Mouse (Mus musculus) bone marrow, adult 2 months (tissue): ENCODE data around the gene Copz2. TPM values are rescaled to one million over a fixed set of nuclear protein-coding genes. Genes with fewer than 3 reads are reported as not detected.
"Not testable (repeated sequence)": the region's sequence is repeated elsewhere in the genome, so short reads cannot be mapped to it uniquely, and the experiment has no call there.

Experiments
- H3K27ac ChIP-seq: fragments of 200-500 bp; 2 replicates; pipeline ENCODE4 v1.5.1; 2012; ENCODE audit warnings: low read depth, mild to moderate bottlenecking, control low read depth, inconsistent platforms, low read length; ENCODE audit not compliant: control insufficient read depth, poor library complexity, insufficient read depth
- H3K4me1 ChIP-seq: fragments of 200-500 bp; 2 replicates; pipeline ENCODE4 v1.6.1; 2011; ENCODE audit warnings: low read length; ENCODE audit not compliant: control insufficient read depth, insufficient read depth
- H3K4me3 ChIP-seq: fragments of 200-500 bp; replicated peaks from 2 replicates; pipeline ENCODE3; 2011; ENCODE audit warnings: mild to moderate bottlenecking, low read depth, low read length, control low read depth; ENCODE audit not compliant: control insufficient read depth
- CTCF ChIP-seq: fragments of 200-500 bp; IDR thresholded peaks from 2 replicates; pipeline ENCODE4 v1.5.1; 2011; ENCODE audit warnings: low read length, control low read depth; ENCODE audit not compliant: control insufficient read depth, insufficient read depth
- POLR2A ChIP-seq: fragments of 200-500 bp; IDR thresholded peaks from 2 replicates; pipeline ENCODE4 v1.6.1; 2011; ENCODE audit warnings: low read depth, mild to moderate bottlenecking, control low read depth, low read length, borderline replicate concordance; ENCODE audit not compliant: control insufficient read depth
- WGBS: fragments of 180-500 bp; shearing (Covaris S2); methylation state at CpG from one replicate; pipeline ENCODE4 v1.1.7; 2018; 5-methylcytosine and 5-hydroxymethylcytosine counted together
- polyA plus RNA-seq: library from polyadenylated mRNA; stranded (reverse); fragments of >200 nt; gene quantifications from 2 replicates; pipeline ENCODE4 v1.2.4, GENCODE M21; 2011; ENCODE audit warnings: low replicate concordance; ENCODE audit not compliant: missing spikeins, insufficient read depth, insufficient read length

The Copz2 gene
- polyA plus RNA-seq: 6.0 and 19.2 TPM in 2 replicates

DNA sequence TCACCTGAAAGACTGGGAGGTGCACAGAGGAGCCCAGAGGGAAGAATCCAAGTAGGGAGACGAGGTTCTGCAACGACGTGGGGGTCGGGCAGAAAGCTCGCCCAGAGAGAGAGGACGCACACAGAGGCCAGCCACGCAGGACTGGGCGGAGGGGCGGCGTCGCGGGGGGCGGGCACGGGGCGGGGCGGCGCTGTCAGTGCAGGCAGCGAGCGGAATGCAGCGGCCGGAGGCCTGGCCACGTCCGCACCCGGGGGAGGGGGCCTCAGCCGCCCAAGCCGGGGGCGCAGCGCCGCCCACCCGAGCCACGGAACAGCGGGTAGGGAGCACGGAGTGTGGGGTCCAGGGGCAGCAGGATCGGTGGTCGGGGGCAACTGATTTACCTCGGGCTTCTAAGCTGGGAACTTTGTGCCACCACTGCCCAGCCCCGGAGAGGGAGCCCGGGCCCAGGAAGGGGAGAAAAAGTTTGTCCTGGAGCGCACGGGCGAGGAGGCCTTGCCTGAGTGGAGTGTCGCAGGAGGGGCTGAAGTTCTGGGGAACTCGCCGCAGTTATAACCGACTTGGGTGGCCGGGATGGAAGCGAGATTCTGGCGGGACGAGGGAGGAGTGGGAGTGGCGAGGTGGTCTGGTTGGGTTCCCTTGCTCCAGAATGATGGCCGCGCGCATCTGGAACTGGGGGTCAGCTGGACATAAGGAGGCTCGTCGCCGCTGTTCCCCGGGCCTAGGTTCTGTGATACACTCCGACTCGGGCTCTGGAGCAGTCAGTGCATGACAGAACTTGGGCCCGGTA, at the start of gene Copz2:
Copz2 (plus strand) TSS at position 190 of the 787 bp plus-strand sequence.
- Histone ChIP-seq H3K4me1 (no peaks in the 10 kb centered on the region), H3K27ac (no peak within 1 kb of the TSS), H3K4me3 (peak within 1 kb of the TSS; percentile 29)
- TF ChIP-seq CTCF: no peak
- TF ChIP-seq POLR2A: no peak
- under 1% methylated on average over 54 of the region's 60 CpGs for WGBS

DNA sequence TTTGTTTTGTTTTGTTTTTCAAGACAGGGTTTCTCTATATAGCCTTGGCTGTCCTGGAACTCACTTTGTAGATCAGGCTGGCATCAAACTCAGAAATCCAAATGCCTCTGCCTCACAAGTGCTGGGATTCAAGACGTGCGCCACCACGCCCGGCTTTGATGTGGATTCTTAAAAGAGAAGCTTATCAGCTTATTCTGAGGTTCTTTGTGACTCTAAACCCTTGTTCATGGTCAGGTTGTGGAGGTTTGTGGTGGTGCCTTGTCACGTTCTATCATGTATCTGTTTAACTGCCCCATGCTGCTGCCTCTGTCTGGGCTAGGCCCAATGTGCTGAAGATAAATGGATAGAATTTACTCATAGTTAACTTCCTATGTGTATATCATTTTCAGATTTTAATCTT, 44.1 kb upstream of the Copz2 start:
- 75% methylated on average over 5 of the region's 5 CpGs for WGBS
- Histone ChIP-seq H3K27ac (no peak overlapping the region), H3K4me1 (no peaks in the 10 kb centered on the region), H3K4me3 (no peak overlapping the region)
- TF ChIP-seq POLR2A: no peak
- no peak for TF ChIP-seq CTCF

DNA sequence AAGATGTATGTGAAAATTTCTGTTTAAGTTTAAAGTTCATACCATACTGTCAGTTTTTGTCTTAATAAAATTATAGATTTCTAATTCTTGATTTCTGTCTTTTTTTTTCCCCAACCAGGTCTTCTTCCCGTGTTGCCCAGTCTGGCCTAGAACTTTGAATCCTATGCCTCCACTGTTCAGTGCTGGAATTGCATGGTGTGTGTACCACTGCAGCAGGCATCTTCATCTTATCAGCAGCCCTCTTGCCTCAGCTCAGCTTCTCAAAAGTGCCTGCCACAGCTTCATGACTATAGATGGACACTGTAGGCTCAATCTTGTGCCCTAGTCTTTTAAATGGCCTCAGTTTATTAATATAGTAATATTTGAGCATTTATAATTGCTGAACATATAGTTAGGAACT, 41.6 kb upstream of the Copz2 start:
- no peak overlapping the region for H3K27ac ChIP-seq
- no peak overlapping the region for H3K4me3 ChIP-seq
- 41% methylated on average over 1 of the region's 1 CpGs for WGBS
- no peaks in the 10 kb centered on the region for H3K4me1 ChIP-seq
- no peak for TF ChIP-seq CTCF

DNA sequence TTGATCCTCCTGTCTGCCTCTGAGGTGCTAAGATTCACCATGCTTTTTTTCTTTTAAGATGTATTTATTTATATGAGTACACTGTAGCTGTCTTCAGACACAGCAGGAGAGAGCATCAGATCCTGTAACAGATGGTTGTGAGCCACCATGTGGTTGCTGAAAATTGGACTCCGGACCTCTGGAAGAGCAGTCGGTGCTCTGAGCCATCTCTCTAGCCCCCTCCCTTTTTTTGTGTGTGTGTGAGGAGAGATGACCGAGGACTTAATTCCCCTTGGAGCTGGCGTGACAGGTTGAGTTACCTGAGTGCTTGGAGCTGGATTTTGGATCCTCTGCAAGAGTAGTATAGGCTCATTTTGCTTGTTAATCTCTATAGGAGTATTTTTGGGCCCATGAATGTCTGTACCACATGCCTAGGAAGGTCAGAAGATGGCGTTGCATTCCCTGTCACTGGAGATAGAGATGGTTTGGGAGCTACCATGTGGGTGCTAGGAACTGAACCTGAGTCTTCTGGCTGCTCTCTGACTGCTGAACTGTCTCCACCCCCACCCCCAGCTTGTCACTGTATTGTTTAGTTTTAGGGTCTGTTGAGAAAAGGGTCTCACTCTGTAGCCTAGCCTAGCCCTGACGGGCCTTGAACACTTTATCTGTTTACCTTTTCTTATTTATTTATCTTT, 40.0 kb upstream of the Copz2 start:
- WGBS: 91% methylated on average over 6 of the region's 6 CpGs
- no peak overlapping the region for H3K27ac ChIP-seq
- no peaks in the 10 kb centered on the region for H3K4me1 ChIP-seq
- TF ChIP-seq CTCF: no peak
- no peak for TF ChIP-seq POLR2A
- H3K4me3 ChIP-seq: no peak overlapping the region

DNA sequence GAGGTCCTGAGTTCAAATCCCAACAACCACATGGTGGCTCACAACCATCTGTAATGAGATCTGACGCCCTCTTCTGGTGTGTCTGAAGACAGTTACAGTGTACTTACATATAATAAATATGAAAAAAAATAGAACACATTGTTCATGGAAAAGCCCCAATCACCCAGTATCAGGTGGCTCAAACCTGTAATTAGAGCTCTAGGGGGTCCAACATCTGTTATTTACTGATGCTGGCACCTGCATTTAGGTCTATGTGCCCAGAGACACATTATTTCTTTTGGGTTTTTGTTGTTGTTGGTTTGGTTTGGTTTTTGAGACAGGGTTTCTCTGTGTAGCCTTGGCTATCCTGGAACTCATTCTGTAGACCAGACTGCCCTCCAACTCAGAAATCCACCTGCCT, 38.5 kb upstream of the Copz2 start:
- H3K27ac ChIP-seq, H3K4me3 ChIP-seq, H3K4me1 ChIP-seq: not testable (repeated sequence)
- WGBS: 90% methylated on average over 1 of the region's 1 CpGs

DNA sequence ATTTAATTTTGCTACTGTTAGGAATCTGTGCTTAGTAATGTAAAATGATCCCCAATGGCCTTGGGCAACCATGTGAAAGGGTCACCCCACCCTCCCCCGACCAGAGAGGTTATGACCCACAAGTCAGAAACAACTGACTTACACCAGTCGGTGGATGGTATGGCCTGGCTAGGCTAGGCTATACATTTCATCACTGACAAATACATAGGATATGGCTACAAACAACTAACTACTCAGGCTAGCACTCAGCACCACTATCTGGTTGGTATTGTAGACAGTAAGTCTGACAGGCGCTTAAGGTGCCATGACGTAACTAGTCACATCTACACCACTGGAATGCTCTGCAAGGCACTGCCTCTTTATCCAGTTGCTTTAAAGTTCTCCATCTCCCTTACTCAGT, 36.2 kb upstream of the Copz2 start:
- 89% methylated on average over 4 of the region's 4 CpGs for WGBS
- TF ChIP-seq POLR2A (no peak), CTCF (no peak)
- H3K4me1 ChIP-seq: no peaks in the 10 kb centered on the region
- no peak overlapping the region for H3K27ac ChIP-seq
- H3K4me3 ChIP-seq: no peak overlapping the region

DNA sequence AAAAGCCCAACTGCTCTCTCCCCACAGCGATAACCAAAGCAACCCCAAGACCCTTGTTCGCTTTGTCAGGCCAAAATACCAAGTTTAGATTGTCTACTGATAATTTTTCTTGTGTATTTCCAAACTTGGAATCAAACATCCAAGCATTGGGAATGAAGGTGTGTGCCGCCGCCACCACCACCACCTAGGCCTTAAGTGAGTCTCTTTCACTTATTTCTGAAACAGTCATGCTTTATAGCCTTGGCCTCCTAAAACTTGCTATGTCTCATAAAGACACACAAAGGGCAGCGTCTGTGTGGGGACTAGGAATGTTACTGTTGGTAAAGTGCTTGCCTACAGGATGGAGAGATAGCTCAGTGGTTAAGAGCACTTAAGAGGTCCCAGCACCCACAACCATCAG, 35.8 kb upstream of the Copz2 start:
- Histone ChIP-seq H3K4me3 (no peak overlapping the region), H3K27ac (no peak overlapping the region), H3K4me1 (no peaks in the 10 kb centered on the region)
- no peak for TF ChIP-seq POLR2A
- 89% methylated on average over 5 of the region's 5 CpGs for WGBS

DNA sequence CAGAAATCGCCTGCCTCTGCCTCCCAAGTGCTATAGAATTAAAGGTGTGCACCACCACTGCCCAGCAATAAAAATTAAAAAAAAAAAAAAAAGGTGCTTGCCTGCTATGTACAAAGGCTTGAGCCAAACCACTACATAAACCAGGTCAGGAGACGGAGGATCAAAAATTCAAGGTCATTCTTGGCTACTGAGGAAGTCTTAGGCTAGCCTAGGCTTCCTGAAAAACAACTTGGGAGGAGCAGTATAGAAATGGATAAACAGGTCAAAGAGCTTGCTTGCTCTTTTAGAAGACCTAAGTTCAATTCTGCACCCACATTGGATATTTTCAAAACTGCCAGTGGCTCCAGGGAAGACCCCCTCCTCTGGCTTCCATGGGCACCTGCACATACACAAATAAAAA, 35.2 kb upstream of the Copz2 start:
- Histone ChIP-seq H3K4me3 (no peak overlapping the region), H3K27ac (no peak overlapping the region), H3K4me1 (no peaks in the 10 kb centered on the region)
- WGBS: 81% methylated on average over 2 of the region's 2 CpGs
- TF ChIP-seq CTCF (no peak), POLR2A (no peak)
